Mouse (Mus musculus) kidney, postnatal 0 days (tissue): Measurements from ENCODE around the gene Cdr2. TPM values are rescaled to one million over a fixed set of nuclear protein-coding genes. Genes with fewer than 3 reads are reported as not detected.
"Not testable (repeated sequence)": the region's sequence is repeated elsewhere in the genome, so short reads cannot be mapped to it uniquely, and the experiment has no call there.

Experiments used
- ATAC-seq: fragments of 200-750 bp; cut with Nextera tagmentation; replicated peaks from 2 replicates; pipeline ENCODE4 v1.8.0; 2017; ENCODE audit warnings: low read depth, moderate number of reproducible peaks, moderate TSS enrichment, moderate library complexity; ENCODE audit not compliant: low FRiP score
- DNase-seq: peaks from one replicate; pipeline ENCODE4 v3.0.0-alpha.2; 2016; ENCODE audit warnings: low spot score
- H3K27ac ChIP-seq: fragments of 300-500 bp; sonication (generic); 2 replicates; pipeline ENCODE4 v1.5.1; 2014; ENCODE audit warnings: mild to moderate bottlenecking
- H3K27me3 ChIP-seq: fragments of 300-500 bp; sonication (generic); 2 replicates; pipeline ENCODE4 v1.6.1; 2014; ENCODE audit warnings: low read length, mixed read lengths; ENCODE audit not compliant: insufficient read depth
- H3K36me3 ChIP-seq: fragments of 300-500 bp; sonication (generic); 2 replicates; pipeline ENCODE4 v1.6.1; 2014; ENCODE audit warnings: low read length, mixed read lengths; ENCODE audit not compliant: insufficient read depth
- H3K4me1 ChIP-seq: fragments of 300-500 bp; sonication (generic); replicated peaks from 2 replicates; pipeline ENCODE4 v1.6.1; 2014; ENCODE audit warnings: antibody characterized with exemption, low read length, mixed read lengths; ENCODE audit not compliant: insufficient read depth
- H3K4me2 ChIP-seq: fragments of 300-500 bp; sonication (generic); 2 replicates; pipeline ENCODE4 v1.6.1; 2014; ENCODE audit warnings: mild to moderate bottlenecking, low read length, moderate library complexity, mixed read lengths
- H3K4me3 ChIP-seq: fragments of 300-500 bp; sonication (generic); replicated peaks from 2 replicates; pipeline ENCODE4 v1.5.1; 2014; ENCODE audit warnings: low read depth, low read length
- H3K9ac ChIP-seq: fragments of 300-500 bp; sonication (generic); 2 replicates; pipeline ENCODE4 v1.6.1; 2014; ENCODE audit warnings: low read depth, low read length
- H3K9me3 ChIP-seq: fragments of 300-500 bp; sonication (generic); replicated peaks from 2 replicates; pipeline ENCODE4 v1.6.1; 2016; ENCODE audit warnings: low read length, inconsistent platforms, mixed read lengths
- CTCF ChIP-seq: IDR thresholded peaks from 2 replicates; pipeline ENCODE4 v1.5.1; 2016; ENCODE audit warnings: antibody characterized with exemption, low read depth, mild to moderate bottlenecking, moderate library complexity
- WGBS: fragments of 180-500 bp; shearing (Covaris S2); extraction: QIAGEN DNeasy Blood & Tissue Kit; methylation state at CpG from one replicate; pipeline ENCODE4 v1.1.7; 2014; 5-methylcytosine and 5-hydroxymethylcytosine counted together
- polyA plus RNA-seq: library from polyadenylated mRNA; unstranded; fragments of >200 nt; fragmentation: Nextera tagmentation; extraction: Ambion mirVana; gene quantifications from 2 replicates; pipeline ENCODE4 v1.2.1, GENCODE M21; 2015

The Cdr2 gene
- polyA plus RNA-seq, 1 experiment from 2014 or later, result 9.7 TPM

GRCm38 (mm10) chr7:120917279-120917591, 64.9 kb downstream of the Cdr2 start:
- H3K27me3 ChIP-seq, result no peaks in the 10 kb centered on the region
- no peak overlapping the region for H3K27ac ChIP-seq
- TF ChIP-seq CTCF, result no peak
- no peak overlapping the region for H3K9ac ChIP-seq
- no peaks in the 10 kb centered on the region for H3K9me3 ChIP-seq
- peak overlapping the region; percentile 39 for H3K4me2 ChIP-seq
- DNase-seq (no peak), ATAC-seq (no peak; the same call in 1 of the 2 replicates)
- H3K4me1 ChIP-seq, result no peaks in the 10 kb centered on the region
- no peaks in the 10 kb centered on the region for H3K36me3 ChIP-seq
- H3K4me3 ChIP-seq, result peak overlapping the region; percentile 88
- WGBS, result 7% methylated on average over 12 of the region's 12 CpGs

GRCm38 (mm10) chr7:120916262-120916875, 65.7 kb downstream of the Cdr2 start:
- Histone ChIP-seq H3K27ac (no peak overlapping the region), H3K9me3 (no peaks in the 10 kb centered on the region), H3K4me1 (no peaks in the 10 kb centered on the region), H3K9ac (no peak overlapping the region), H3K4me2 (no peak overlapping the region), H3K36me3 (no peaks in the 10 kb centered on the region), H3K27me3 (no peaks in the 10 kb centered on the region), H3K4me3 (no peak overlapping the region)
- TF ChIP-seq CTCF, result no peak
- WGBS, result 36% methylated on average over 11 of the region's 11 CpGs
- DNase-seq (no peak), ATAC-seq (no peak)

GRCm38 (mm10) chr7:120913332-120913731, 68.8 kb downstream of the Cdr2 start:
- Histone ChIP-seq H3K4me3 (no peak overlapping the region), H3K36me3 (no peaks in the 10 kb centered on the region), H3K9me3 (no peaks in the 10 kb centered on the region), H3K4me1 (no peaks in the 10 kb centered on the region), H3K9ac (no peak overlapping the region), H3K27ac (no peak overlapping the region), H3K4me2 (no peak overlapping the region), H3K27me3 (no peaks in the 10 kb centered on the region)
- 41% methylated on average over 1 of the region's 1 CpGs for WGBS
- DNase-seq (no peak), ATAC-seq (no peak)
- peak; percentile 44; the same call in 1 of the 2 replicates for TF ChIP-seq CTCF

GRCm38 (mm10) chr7:120911268-120911667, 70.8 kb downstream of the Cdr2 start:
- H3K27ac ChIP-seq, DNase-seq, H3K27me3 ChIP-seq, H3K36me3 ChIP-seq, H3K9me3 ChIP-seq, H3K4me2 ChIP-seq, H3K4me1 ChIP-seq, H3K9ac ChIP-seq, ATAC-seq, H3K4me3 ChIP-seq: not testable (repeated sequence)
- WGBS, result 83% methylated on average over 5 of the region's 6 CpGs

- TF ChIP-seq CTCF, result peak; percentile 21; the same call in 1 of the 2 replicates
- H3K4me1 ChIP-seq, ATAC-seq, H3K27me3 ChIP-seq, H3K9me3 ChIP-seq, H3K36me3 ChIP-seq, H3K27ac ChIP-seq, H3K4me2 ChIP-seq, H3K4me3 ChIP-seq, DNase-seq, H3K9ac ChIP-seq: not testable (repeated sequence)
- 67% methylated on average over 3 of the region's 3 CpGs for WGBS
These were observed 71.9 kb downstream of the Cdr2 start for GRCm38 (mm10) chr7:120910172-120910571.

Other genes starting within 250 kb of the Cdr2 start
- gene Vwa3a, start 243.0 kb downstream of the Cdr2 start, polyA plus RNA-seq, result 0.13 and 0.15 TPM in 2 replicates
- not detected in 2 replicates for gene Gm5737, start 169.9 kb downstream of the Cdr2 start, polyA plus RNA-seq
- 13.8 and 14.9 TPM in 2 replicates for gene Eef2k, start 139.5 kb downstream of the Cdr2 start, polyA plus RNA-seq
- gene Polr3e, start 64.6 kb downstream of the Cdr2 start, polyA plus RNA-seq, result 31.8 and 34.0 TPM in 2 replicates
- 0.22 and 0.52 TPM in 2 replicates for gene Mfsd13b, start 197 bp upstream of the Cdr2 start, polyA plus RNA-seq
- 174 and 177 TPM in 2 replicates for gene Mettl9, start 52.1 kb upstream of the Cdr2 start, polyA plus RNA-seq
- 1.1 and 1.4 TPM in 2 replicates for gene Igsf6, start 92.3 kb upstream of the Cdr2 start, polyA plus RNA-seq
- gene Otoa, start 99.3 kb upstream of the Cdr2 start, polyA plus RNA-seq, result 0.08 and 0.17 TPM in 2 replicates